Mouse (Mus musculus) adrenal gland, adult (tissue): Measurements from ENCODE around the gene Maml2.

Source experiments
- DNase-seq, 2 experiments: peaks; one replicate each; pipeline ENCODE4 v3.0.0; 2022 to 2023; ENCODE audit warnings: low spot score in 1 of 2; ENCODE audit not compliant: inconsistent age in 2 of 2

Gene Maml2

DNA sequence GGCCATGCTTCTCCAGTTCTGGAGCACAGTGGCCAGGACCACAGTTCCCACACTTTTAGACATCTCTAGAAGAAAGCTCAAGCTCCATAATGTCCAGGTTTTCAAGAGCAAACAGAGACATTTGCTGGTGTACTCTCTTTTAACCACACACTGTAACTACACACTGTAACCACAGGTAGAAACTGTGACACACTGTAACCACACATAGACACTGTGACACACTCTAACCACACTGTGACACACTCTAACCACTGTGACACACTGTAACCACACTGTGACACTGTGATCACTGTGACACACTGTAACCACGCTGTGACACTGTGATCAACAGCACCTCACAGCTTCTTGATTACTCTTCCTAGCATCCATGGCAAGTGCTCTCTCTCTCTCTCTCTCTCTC lies 148.5 kb downstream of the Maml2 start:
- no peak for DNase-seq

GRCm38 (mm10) chr9:13446703-13447285 lies 149.0 kb downstream of the Maml2 start, which contains the start of gene Gm17571:
Gene Gm17571 (minus strand): TSS chr9:13446753.
- DNase-seq = no peak

- no peak for DNase-seq
These were observed 151.0 kb downstream of the Maml2 start for GRCm38 (mm10) chr9:13448716-13449115.

- DNase-seq = no peak
These were observed 156.9 kb downstream of the Maml2 start for GRCm38 (mm10) chr9:13454651-13455123.

DNA sequence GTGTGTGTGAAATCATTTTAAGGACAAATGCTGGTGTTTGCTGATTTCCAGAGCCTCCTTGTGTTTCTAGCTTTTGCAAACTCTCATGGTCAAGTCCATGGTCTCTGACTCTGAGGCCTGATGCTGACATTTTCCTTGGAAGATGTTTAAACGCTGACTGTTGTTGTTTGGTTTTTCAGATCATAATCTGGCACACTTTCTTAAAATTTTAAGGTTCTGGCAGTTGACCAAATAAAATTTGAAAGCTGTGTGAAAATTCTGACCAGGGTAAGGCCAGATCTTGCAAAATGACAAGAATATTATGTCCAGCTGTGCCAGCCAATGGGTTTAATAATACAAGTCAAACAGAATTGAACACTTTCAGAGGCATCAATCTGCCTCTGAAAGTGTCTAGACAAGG lies 157.5 kb downstream of the Maml2 start:
- peak in 1 of 2 experiments; percentile 44 for DNase-seq

- no peak for DNase-seq
These were observed 160.0 kb downstream of the Maml2 start for GRCm38 (mm10) chr9:13457774-13458173.

GRCm38 (mm10) chr9:13459371-13459770 lies 161.6 kb downstream of the Maml2 start:
- peak in 1 of 2 experiments; percentile 55 for DNase-seq

DNA sequence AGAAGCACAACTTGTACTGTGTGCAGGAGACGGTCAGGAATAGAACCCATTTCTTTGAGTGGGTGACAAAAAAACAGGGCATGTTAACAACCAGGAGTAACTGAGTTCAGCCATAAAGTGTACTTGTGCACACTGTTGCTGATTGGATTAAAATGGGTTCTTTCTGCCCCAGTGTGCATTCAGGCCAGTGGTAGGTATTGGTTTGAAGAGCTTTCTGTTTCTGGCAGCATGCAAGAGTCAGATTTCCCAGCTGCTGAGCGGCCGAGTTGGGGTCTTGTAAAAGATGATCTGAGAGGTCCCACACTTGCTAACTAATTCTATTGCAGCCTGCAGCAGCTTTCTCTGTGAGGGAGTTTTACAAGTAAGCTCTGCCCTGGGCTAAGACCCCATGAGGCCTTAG lies 162.3 kb downstream of the Maml2 start:
- DNase-seq = no peak

DNA sequence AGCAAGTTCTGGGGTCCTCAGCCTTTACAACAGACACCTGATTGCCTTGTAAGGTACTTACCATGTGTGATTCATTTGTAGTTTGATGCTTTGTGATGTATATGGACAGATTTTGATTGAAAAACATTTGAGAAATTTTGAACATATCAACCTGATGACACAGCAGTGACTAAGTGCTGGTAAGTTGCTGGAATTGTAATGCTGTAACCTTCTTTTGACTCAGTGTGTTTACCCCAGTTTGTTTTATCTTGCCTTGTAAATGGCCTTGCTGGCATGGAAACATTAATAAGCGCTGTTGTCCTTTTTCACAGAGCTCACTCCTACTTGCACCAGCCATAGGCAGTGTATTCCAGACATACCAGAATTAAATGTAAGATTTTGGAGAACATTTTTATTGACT lies 163.2 kb downstream of the Maml2 start:
- peak in 1 of 2 experiments; percentile 76 for DNase-seq

DNA sequence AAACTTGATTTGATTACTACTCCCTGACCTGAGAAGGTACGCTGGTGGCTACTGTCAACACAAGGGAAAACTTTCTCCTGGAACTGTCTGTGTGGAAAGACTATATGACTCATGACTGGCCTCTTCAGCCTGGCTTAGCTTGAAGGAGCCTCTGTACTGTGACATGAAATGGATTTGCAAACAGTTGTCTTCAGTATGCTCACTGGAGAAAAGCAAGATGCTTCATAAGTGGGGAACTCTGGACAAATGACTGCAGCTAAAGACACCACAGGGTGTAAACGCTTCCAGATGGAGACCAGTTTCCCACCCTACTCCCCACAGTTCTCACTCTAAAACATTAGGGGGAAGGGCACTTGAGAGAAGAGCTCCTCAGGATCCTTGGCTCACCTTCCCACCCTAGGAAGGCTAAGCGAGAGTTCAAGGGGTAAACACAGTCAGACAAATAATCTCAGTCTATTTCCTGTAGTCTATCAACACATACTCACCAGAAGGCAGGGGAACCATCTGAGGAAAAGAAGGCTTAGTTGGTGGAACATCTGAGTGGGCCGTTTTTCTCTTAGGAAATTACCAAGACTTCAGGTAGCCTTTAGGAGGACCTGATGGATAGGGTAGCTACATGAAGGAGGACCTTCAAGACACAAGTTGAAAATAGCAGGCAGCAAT lies 167.7 kb downstream of the Maml2 start:
- DNase-seq = peak in 1 of 2 experiments; percentile 55

GRCm38 (mm10) chr9:13466351-13466750 lies 168.6 kb downstream of the Maml2 start:
- peak in 1 of 2 experiments; percentile 58 for DNase-seq

GRCm38 (mm10) chr9:13466816-13467215 lies 169.1 kb downstream of the Maml2 start:
- no peak for DNase-seq

DNA sequence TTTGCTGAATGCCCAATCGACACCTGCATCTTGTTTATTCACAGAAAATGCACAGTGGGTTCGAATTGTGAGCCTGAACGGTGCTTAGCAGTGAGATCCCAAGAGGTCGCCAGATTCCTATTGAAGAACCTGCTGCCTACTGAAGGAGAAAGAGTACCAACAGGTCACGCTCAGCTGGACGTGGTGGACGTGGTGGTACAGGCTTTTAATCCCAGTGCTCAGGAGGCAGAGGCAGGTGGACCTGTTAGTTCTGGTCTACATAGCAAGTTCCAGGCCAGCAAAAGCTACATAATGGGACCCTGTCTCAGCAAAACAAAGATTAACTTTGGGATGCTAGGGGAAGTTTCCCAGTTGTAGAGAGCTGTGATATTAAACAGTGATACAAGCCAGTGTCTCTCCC lies 170.0 kb downstream of the Maml2 start:
- DNase-seq = peak in 1 of 2 experiments; percentile 35

GRCm38 (mm10) chr9:13468778-13469177 lies 171.0 kb downstream of the Maml2 start:
- DNase-seq = peak in 1 of 2 experiments; percentile 28

DNA sequence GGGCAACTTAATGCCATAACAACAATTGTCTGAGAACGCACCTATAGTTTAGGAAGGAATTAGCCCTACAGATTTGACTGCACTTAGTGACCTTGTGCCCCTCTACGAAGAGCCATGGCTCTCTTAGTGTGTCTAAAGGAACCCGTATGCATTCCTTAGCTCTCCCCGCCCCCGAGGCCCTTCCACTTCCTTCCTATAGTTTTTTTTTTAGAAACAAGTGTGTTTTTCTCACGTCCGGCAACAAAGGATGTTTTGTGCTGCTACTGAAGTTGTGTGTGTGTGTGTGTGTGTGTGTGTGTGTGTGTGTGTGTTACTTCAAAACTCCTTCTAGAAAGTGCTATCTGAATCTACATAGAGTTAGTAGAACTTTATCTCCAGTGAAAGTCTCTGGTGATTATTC lies 172.3 kb downstream of the Maml2 start:
- peak; percentile 23 to 42 for DNase-seq

DNA sequence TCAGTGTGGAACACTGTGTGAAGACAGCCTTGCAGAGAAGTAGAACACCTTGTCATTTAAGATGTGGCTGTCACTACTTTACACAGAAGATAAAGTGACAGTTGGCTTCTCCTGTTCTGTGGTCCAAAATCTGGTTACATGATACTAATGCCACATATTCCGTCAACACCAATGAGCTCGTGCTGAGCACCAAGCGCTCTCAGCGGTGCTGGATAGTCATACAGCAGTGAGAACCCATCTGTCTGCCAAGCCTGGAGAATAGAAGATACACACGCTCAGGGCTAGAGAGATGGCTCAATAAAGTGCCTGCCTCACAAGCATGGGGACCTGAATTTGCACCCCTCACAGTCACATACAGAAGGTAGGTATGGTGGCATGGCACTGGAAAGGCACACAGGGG lies 177.2 kb downstream of the Maml2 start:
- DNase-seq = no peak

DNA sequence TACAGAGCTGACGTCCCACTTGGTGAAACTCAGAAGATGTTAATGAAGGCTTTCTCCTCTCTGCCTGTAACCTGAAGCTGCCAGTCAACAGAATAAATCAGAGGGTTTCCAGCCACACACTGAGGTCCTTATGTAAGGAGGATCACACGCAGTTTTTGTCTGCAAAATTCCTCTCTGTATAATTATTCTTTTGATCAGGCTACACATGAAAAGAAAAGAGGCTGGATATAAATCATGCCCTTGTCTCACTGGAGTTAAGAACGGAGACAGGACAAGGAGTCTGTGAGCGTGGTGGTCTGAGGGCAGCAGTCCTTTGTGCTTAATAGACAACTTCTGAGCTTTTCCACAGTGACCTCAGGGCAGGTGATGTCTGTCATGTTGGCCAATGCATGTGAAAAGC lies 181.5 kb downstream of the Maml2 start:
- DNase-seq = peak in 1 of 2 experiments; percentile 39

GRCm38 (mm10) chr9:13483199-13484068 lies 185.7 kb downstream of the Maml2 start:
- no peak for DNase-seq

DNA sequence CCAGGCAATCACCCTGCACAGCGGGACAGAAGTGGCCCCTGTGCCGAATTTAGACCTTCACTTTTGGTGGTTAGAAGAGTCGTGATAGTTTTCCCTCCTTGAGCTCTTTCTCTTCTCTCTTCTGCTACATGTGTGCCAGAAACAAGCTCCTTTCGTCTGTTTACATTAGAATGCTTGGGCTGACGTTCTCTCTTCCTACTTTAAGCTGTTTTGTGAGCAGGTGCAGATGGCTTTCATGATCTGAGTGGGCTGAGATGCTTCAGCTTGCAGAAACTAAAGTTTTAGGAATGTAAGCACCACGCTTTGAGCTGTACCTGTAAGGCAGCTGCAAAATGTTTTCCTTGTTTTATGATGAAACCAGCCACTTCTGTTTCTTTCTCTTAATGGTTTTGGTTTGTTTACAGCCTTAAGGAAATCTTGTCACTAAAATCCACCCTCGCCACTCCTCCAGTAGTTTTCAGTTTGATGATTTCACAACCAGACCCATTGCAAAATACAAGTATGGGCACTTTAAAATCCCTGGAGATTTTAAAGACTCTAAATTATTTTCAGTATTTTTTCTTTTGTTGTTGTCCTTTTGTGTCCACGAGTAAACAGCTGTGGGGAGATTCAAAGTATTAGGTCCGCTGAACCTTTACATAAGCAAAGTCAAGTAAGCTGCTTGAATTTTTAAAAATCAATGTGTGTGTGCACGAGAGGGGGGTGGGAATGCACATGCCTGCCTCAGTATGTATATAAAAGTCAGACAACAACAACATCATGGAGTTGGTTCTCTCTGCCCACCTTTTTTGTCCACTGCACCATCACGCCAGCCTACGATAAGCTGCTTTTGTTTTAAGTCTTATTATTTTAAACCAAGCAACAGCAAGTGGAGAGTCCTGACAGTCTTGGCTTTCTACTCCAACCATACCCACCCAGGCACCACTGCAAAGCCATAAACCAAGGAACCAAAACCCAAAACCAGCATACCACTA lies 186.8 kb downstream of the Maml2 start:
- peak in 1 of 2 experiments; percentile 36 for DNase-seq

DNA sequence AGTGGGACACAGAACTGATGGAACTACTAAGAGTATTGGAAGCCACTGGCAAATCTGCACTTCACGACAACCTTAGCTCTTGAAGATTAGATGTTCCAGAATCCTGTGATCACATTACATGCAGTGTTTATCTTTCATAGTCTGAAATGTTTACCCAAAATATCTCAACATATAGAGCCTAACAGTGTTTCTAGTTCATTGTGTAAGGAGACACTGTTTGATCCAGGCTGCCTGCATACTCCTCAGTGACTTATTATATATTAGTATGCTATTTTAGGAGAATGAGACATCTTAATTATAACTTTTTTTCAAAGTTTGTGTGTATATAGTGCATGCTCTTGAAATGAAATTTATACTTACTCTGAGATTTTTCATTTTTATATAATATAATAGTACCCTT lies 188.2 kb downstream of the Maml2 start:
- no peak for DNase-seq
